Mouse (Mus musculus) CH12.LX (cell line): ENCODE data around the gene Slpi.
A peak's percentile ranks its signal among the peaks of the same experiment; 100 is the strongest.

Source experiments
- BHLHE40 ChIP-seq: IDR thresholded peaks from 2 replicates; pipeline ENCODE4 v1.6.1; 2011; ENCODE audit warnings: mild to moderate bottlenecking, low read depth, low read length, improper control_type of control experiment
- CHD2 ChIP-seq: IDR thresholded peaks from 2 replicates; pipeline ENCODE4 v1.6.1; 2011; ENCODE audit warnings: low read length, improper control_type of control experiment
- CTCF ChIP-seq, 2 experiments: IDR thresholded peaks in 1 of 2; conservative IDR thresholded peaks in 1 of 2; 2 replicates each; pipeline ENCODE4 v1.5.1; 2011 to 2012; ENCODE audit warnings: low read depth in 2 of 2, low read length in 2 of 2, improper control_type of control experiment in 1 of 2, inconsistent platforms in 1 of 2, mild to moderate bottlenecking in 1 of 2, moderate library complexity in 1 of 2
- E2F4 ChIP-seq: IDR thresholded peaks from 2 replicates; pipeline ENCODE4 v1.6.1; 2011; ENCODE audit warnings: low read depth, low read length, improper control_type of control experiment; ENCODE audit not compliant: insufficient replicate concordance
- MAX ChIP-seq: IDR thresholded peaks from 2 replicates; pipeline ENCODE4 v1.6.1; 2011; ENCODE audit warnings: low read length, improper control_type of control experiment
- POLR2A ChIP-seq: IDR thresholded peaks from 2 replicates; pipeline ENCODE4 v1.6.1; 2011; ENCODE audit warnings: low read depth, mild to moderate bottlenecking, improper control_type of control experiment, low read length
- POLR2AphosphoS2 ChIP-seq: IDR thresholded peaks from 2 replicates; pipeline ENCODE4 v1.6.1; 2011; ENCODE audit warnings: low read depth, low read length, improper control_type of control experiment
- ZNF384 ChIP-seq: IDR thresholded peaks from 2 replicates; pipeline ENCODE4 v1.6.1; 2012; ENCODE audit warnings: low read depth, low read length, improper control_type of control experiment, inconsistent platforms

GRCm38 (mm10) chr2:164417198-164417597 lies 28.3 kb upstream of the Slpi start:
- no peak for TF ChIP-seq MAX
- TF ChIP-seq POLR2A = no peak
- no peak for TF ChIP-seq E2F4
- TF ChIP-seq CHD2 = no peak
- TF ChIP-seq POLR2AphosphoS2 = no peak
- peak; percentile 57 to 92; a peak in 3 of 4 replicates for TF ChIP-seq CTCF (conservative IDR thresholded peaks at IDR 0.05 in 1 of 2, IDR thresholded peaks at IDR 0.05 in 1 of 2; ENCODE audit: low read depth in 2 of 2, low read length in 2 of 2)
- TF ChIP-seq BHLHE40 = no peak
- TF ChIP-seq ZNF384 = peak; percentile 100
